Mouse (Mus musculus) neural tube, embryonic 10.5 days (tissue): Measurements from ENCODE around the gene Vps33b.

ENCODE experiments used
- DNase-seq: peaks from one replicate; pipeline ENCODE4 v3.0.0-alpha.2; 2017; ENCODE audit warnings: low spot score; ENCODE audit errors: extremely low spot score

The Vps33b gene

DNA sequence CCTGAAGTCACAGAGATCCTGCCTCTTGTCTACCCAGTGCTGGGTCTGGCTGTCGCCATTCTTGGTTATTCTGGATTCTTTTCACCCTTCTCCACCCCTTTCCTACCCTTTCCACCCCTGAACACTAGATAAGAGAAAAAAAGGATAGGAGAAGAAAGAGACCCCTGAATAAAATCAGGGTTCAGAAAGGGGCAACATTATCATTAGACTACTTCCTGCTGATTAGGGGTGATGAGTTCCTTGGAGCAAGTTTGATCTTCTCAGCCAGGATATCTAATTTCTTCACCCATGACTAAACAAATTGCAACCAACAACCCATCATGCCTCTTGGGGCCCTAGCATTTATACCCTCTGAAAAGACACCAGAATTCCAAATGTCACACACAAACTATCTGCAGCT is 1.7 kb upstream of the Vps33b start:
- DNase-seq, result no peak

DNA sequence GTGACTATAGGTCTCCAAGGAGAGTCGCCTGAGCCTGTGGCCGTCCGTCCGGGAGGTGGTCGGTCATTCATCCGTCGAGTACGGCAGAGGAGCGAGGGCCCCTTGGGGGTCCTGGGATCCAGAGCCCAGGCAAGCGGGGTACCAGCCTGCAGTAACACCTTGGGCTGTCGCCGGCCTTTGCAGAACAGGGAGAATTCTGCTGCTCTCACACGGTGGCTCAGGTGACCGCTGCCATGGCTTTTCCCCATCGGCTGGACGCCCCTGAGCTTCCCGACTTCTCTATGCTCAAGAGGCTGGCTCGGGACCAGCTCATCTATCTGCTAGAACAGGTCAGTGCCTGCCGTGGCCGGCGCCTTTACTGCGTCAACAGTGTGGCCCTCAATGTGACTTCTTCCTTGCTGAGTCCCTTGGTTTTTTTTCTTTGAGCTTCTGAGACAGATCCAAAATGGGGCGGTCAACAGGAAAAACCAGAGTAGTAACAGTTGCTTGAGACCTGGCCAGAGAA is 354 bp downstream of the Vps33b start:
- DNase-seq, result no peak

DNA sequence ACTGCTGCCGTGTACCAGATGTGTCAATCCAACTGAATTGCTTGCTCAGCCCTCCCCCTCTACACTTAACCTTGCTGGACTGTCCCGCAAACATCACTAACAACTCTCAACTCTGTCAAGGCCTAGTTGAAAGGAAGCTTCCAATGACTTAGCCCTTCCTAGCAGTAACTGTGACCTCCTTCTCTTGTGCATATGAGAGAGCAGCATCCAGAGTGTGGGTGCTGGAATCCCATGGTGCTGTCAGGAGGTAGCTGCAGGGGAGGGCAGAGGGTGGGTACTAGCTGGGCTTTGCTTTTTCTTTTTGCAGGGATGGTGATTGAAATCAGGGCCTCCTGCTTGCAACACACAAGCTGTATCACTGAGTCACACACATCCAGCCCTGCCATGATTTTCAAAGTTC is 4.0 kb downstream of the Vps33b start:
- DNase-seq, result no peak

DNA sequence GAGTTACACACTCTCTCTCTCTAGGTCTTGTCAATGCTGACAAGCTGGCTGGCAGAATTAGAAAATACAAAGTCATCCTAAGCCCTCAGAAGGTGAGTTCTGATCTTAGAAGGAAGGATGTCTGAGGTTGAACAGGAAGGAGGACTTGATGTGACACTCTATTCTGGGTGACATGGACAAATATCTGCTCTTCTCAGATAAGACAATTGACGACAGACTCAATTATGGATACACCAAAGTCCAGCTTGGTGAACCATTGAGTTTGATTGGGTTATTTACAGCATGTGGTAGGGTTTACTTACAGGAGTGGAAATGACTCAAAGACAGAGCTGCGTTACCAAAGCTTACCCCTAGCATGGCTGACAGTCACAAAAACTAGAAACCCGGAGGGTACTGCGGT is 6.9 kb downstream of the Vps33b start:
- no peak for DNase-seq

DNA sequence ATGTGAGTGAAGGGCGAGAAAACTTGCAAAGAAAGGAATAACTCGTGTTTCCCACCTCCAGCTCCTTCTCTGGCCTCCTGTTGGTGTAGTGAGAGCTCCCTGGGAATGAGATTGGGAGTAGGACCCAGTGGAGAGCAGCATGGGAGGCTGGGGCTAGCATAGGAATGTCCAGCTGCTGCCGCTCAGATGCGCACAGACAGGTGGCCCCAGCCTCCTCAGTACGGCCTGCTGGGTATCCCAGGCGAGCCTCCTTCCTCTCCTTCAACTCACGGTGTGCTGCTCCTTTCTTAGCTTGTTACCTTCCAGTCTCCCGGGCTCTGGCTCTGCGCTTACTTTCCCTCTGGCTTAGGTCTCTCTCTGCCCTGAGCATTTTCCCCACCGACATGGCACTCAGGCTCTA is 10.6 kb downstream of the Vps33b start:
- DNase-seq, result no peak

DNA sequence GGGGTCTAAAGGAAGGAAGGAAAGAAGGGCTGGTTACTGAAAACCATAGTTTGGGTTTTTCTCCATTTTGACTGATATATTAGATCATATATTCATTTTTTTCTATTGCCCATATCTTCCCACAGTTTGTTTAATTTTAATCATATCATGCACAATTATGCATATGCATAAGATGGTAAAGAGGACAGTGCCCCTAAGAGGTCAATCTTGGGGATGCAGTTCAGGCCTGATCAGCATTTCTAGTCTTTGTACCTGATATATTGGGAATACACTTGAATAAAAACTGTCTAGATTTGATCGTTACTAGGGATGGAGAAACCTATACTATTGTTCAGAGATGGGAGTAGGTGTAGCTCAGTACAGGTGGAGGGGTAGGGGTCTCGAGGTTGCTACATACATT is 11.5 kb downstream of the Vps33b start:
- no peak for DNase-seq

DNA sequence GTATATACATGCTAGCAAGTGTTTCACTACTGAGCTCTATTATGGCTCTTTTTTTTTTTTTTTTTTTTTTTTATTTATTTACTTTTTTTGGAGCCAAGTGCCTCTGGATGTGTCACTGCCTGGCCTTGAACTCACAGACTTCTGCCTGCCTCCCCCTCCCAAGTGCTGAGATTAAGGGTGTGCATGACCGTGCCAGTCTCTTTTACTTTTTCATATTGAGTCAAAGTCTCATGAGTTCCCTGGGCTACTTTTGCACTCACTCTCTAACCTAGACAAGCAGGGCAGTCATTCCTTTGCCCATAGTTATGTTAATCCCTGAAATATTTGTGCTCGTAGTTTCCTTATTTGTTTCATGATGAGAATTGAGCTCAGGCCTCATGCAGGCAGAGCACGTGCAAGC is 12.2 kb downstream of the Vps33b start:
- DNase-seq, result no peak

DNA sequence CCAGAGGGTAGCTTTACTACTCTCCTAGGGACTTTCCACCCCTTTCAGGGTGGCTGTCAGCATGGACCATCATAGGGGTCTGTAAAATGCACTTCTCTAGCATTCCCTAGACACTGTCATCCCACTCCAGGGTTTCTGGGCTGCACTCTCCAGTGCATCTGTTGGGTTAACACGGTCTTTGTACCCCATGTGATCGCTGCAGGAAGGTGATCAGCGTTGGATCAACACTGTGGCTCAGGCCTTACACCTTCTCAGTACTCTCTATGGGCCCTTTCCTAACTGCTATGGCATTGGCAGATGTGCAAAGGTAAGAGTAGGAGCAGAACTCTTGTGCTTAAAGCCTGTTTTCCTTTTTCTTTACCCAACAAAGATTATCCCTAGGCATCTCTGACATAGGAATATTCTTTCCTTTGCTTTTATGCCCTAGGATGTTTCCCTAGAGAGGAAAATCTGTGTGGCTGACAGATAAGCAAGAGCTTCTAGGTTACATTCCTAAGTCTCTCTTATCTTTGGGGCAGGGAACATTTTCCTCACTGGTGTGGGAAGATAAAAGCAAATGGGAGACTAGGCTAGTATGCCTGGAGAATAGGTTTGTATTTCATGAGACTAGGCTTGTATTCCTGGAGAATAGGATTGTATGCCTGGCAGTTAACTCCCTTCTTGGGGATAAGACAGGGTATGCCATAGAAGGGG is 13.9 kb downstream of the Vps33b start:
- DNase-seq, result no peak

DNA sequence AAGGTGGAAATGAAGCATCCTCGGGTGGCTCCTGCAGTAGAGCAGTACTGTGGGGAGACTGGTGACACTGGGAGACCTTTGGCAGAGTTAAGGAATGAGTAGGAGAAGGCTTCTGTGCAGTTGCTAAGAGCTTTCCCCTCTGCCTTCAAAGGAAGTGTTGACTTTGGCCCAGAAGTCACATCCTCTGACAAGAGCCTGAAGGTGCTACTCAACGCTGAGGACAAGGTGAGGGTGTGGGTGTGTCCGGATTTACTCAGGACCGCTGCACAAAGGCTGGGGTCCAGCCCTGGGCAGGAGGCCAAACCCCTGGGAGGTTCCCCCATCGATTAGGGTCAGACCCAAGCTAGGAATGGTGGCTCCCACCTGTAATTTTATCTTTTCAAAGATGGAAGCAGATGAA is 14.9 kb downstream of the Vps33b start:
- no peak for DNase-seq

DNA sequence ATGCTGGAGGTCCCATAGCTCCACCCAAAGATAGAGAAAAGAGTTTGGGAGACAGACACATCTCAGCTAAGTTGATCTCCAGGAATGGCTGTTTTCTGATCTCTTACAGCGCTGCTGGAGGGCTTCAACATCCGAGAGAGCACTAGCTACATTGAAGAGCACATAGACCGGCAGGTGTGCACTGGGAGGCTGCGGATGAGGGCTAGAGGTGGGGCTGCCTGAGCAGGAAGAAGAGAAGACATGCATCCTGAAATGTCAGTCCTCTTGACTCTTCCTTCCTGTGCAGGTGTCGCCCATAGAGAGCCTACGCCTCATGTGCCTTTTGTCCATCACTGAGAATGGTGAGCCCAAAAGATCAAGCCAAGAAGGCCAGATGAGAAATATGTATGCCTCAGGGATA is 16.3 kb downstream of the Vps33b start:
- DNase-seq, result no peak

DNA sequence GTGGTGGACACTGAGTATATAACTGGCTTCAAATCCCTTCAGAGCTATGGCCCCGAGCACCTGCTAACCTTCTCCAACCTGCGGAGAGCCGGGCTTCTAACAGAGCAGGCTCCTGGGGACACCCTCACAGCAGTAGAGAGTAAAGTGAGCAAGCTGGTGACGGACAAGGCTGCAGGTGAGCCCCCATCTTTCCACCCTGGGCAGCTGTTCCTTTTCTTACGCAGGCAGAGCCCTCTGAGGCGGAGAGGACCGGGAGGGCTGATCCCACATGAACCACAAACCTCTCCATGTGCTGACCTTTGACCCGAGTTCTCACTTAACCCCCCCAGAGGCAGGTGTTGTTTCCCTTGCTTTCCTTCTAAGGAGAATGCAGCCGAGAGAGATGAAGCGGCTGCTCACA is 18.3 kb downstream of the Vps33b start:
- DNase-seq, result no peak

DNA sequence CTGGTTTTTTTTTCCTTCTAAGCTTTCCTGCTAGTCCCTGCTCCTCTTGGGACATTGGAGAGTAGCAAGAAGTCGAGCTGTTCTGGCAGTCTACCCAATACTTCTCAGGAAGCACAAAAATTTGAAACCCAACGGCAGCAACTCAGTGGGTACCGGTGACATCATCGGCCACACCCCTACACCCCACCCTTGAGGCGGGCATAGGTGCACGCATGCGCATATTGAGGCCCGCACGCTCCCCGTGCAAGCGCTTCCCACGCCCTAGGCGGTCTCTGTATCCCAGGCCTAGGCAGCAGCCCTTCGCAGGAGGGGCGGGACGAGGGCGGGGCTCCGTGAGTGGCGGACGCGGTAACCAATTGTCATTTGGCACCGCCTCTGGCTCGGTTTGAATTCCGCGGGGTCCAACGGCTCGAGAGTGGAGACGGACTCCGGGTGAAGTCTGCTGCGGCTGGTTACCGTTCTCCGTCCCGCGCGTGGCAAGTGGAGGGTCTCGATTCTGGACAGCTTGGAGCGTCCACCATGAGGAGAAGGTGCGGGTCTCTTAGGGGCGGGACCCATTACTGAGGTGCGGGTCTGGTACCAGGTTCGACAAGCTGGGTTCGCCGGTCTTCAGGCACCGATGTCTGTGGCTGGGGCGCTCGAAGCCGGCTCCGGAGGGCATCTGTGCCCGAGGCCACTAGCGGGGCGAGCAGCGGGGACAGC is 24.8 kb downstream of the Vps33b start, which contains the start of gene Prc1:
TSS of gene Prc1 (plus strand) at position 389 of the 702 bp plus-strand sequence.
- peak; percentile 100 for DNase-seq

DNA sequence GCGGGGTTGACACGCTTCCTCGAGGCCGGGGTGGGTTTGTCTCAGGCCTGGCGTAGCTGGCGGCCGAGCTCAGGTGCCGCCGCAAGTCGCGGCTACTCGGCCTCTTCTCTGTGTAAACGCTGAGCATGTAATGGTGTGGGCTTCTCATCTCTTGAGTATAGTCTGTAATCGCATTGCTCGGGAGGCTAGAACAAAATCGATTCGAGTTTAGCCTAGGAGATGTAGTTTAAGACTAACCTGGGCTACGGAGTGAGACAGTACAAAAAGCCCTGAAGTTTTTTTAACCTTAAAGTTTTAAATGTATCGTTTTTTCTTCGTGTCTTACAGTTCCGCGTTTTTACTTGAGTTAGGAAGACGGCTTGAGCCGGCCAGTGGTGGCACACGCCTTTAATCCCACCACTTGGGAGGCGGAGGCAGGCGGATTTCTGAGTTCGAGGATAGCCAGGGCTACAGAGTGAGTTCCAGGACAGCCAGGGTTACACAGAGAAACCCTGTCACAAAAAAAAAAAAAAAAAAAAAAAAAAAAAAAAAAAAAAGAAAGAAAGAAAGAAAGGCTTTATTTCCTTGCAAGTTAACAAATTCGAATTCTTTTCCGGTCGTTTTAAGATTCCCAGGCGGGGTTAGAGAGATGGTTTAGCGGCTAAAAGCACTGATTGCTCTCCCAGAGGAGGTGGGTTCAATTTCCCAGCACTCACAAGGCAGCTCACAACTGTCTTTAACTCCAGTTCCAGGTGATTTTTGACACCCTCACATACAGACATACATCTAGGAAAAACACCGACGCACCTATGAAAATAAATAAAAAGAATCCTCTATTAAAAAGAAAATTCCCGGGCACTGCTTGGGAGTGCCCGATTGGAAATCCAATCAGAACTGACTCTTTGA is 25.6 kb downstream of the Vps33b start:
- no peak for DNase-seq

DNA sequence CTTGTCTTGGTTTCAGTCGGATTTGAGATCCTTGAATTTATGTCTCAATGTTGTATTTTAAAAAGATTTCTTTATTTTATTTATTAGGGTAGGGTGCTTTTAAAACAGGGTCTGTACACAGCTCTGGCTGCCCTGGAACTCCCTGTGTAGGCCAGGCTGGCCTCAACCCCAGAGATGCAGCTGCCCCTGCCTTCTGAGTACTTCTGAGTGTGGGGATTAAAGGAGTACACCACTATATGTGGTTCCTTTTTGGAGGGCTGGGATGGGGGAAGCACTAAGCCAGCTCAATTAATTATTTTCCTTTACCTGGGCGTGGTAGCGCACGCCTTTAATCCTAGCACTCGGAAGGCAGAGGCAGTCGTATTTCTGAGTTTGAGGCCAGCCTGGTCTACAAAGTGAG is 27.0 kb downstream of the Vps33b start:
- no peak for DNase-seq

DNA sequence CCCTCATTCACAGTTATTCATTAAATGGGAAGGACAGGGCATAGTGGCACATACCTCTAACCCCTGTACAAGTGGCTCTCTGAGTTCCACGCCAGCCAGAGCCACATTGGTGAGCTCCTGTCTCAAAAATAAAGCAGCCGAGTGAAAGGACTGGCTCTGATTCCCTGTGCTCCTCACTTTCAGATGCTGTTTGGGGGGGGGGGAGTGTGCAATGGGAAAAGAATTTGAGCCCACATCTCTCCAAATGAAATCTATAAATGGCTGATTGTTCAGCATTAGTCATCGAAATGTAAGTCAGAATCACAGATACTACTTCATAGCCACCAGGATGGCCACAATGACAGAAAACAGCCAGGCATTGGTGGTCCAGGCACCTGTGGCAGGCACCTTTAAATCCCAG is 27.6 kb downstream of the Vps33b start:
- DNase-seq, result no peak

DNA sequence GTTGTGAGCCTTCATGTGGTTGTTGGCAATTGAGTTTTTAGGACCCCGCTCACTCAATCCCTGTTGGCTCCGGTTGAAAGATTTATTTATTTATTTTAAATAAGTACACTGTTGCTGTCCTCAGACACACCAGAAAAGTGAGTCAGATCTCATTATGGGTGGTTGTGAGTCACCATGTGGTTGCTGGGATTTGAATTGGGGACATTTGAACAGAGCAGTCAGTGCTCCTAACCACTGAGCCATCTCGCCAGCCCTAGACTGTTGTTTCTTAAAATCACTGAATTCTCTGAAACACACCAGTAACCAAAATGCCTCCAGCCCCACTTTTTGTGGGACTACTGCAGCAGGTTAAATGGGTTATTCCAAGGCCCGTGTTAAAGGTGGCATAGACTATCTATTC is 29.3 kb downstream of the Vps33b start:
- no peak for DNase-seq

DNA sequence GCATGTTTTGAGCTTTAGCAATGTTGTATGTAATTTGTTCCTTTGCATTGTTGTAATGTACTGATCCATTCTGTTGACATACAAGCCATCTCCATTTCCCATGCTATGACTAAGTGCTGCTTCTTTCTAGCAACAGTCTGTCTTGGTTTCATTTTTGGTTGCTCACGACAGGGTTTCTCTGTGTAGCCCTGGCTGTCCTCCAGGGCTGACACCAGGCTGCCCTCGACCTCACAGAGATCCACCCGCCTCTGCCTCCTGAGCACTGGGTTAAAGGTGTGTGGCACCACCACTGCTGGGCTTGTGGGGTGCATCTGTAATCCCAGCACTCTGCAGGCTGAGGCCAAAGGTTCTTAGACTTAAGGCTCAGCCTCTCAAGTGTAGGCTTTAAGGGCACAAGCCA is 30.1 kb downstream of the Vps33b start:
- DNase-seq, result no peak

DNA sequence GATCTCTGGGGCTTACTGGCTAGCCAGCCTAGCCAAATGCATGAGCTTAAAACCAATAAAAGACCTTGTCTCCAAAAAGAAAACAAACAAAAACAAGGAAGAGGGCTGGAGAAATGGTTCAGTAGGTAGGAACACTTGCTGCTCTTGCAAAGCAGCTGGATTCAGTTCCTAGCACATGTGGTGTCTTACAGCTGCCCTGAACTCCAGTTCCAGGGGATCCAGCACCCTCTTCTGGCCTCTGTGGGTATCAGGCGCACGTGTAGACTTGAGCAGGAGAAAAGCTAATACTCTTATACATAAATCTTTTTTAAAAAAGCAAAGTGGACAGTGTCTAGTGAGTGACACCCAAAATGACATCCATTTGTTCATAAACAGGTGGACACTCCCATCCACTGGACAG is 32.1 kb downstream of the Vps33b start:
- DNase-seq, result no peak

DNA sequence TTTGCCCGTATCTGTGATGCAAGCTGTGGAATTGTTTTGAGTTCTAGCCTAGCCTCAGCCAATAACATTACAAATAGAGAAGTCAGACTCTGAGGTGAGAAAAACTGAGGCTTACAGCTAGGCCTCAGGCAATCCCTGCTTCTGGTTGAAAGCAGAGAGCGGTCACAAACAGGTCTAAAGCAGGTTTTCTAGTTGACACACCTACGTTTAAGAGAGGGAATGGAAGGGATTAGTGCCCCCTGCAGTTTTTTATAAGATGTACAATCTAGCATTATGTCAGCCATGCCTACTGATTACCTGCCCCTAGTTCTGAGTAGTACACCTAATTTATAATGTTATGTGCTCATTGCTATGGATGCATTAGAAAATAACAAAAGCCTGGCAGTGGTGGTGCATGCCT is 38.3 kb downstream of the Vps33b start:
- no peak for DNase-seq

DNA sequence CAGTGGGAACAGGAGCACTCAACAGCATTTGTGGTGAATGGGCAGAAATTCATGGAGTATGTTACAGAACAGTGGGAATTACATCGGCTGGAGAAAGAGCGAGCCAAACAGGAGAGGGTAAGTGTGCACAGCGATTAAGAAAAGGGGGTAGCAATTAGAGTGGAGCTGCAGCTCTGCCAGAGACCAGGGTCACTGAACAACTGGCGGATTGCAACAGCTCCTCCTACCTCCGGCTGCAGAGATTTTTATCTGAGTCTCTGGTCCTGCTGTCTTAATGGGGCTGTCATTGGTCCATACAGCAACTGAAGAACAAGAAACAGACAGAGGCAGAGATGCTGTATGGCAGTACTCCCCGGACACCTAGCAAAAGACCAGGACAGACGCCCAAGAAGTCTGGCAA is 41.3 kb downstream of the Vps33b start:
- no peak for DNase-seq

DNA sequence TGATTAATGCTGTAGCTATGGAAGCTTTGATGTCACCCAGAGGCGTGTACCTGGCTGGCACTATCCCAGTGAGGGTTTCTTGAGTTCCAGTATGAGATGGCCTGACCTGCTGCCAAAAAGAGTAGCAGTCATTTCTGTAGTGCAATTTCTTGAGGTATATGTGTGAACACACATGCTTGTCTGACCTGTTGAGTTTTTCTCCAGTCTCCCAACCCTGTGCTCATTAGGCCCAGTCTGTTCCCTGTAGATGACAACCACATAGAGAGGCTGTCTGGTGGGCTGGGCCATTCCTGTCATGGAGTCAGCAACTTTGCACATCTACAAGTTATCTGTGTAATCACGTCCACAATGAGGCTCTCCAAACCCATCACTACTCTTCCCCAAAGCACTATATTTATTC is 46.3 kb downstream of the Vps33b start:
- DNase-seq, result no peak
